Mouse (Mus musculus): Measurements from ENCODE around the gene 1110051M20Rik. TPM values are rescaled to one million over a fixed set of nuclear protein-coding genes. Genes with fewer than 3 reads are reported as not detected.
A peak's percentile ranks its signal among the peaks of the same experiment; 100 is the strongest.

1110051M20Rik gene
- polyA plus RNA-seq, 1 experiment from 2014 or later = 55.7 TPM

DNA sequence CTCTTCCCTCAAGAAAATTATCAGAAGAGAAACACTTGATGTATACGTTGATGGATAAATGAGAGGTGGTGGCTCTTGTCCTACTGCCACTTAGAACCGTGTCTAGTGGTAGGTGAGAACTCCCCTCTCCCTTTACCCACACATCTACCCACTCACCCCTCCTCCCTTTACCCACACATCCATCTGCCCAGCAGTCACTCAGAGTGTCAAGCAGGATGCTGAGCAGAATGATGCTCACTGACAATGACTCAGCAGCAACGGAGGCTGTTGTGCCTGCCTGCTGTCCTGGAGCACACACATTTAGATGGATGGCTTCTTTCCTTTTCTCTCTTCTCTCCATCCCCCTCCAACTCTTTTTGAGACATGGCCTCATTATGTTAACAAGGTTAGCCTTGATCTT is 141.7 kb downstream of the 1110051M20Rik start:
- no peak overlapping the region for H3K4me2 ChIP-seq (ENCODE audit: low read length)
- no peak for TF ChIP-seq CTCF (IDR thresholded peaks at IDR 0.05; ENCODE audit: low read depth)
- no peaks in the 10 kb centered on the region for H3K4me1 ChIP-seq (replicated peaks; ENCODE audit: insufficient read depth, low read length)
- no peaks in the 10 kb centered on the region for H3K27me3 ChIP-seq (ENCODE audit: insufficient read depth, low read length)
- H3K4me3 ChIP-seq (replicated peaks; ENCODE audit: low read depth, low read length) = no peak overlapping the region
- H3K9ac ChIP-seq (ENCODE audit: low read depth, low read length) = no peak overlapping the region
- 71% methylated on average over 3 of the region's 3 CpGs for WGBS
- no peak for ATAC-seq (replicated peaks; ENCODE audit: low FRiP score, low read depth)
- no peaks in the 10 kb centered on the region for H3K36me3 ChIP-seq (ENCODE audit: insufficient read depth, low read length)
- DNase-seq (ENCODE audit: low spot score) = no peak
- no peak overlapping the region for H3K27ac ChIP-seq
- H3K9me3 ChIP-seq (replicated peaks; ENCODE audit: low read length) = no peaks in the 10 kb centered on the region

DNA sequence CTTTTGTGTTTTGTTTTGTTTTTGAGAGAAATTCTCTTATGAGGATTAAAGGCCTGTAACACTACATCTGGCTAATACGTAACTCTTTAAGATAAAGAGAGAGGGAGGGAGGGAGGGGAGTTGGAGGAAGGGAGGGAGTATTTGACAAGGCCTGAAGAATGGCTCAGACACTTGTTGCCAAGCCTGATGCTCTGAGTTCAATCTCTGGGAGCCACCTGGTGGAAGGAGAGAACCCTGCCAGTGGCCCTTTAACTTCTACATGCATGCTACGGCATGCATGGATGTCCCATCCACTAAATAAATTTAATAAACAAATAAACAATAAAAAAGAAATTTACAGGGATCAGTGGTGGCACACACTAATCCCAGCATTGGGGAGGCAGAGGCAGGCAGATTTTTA is 142.7 kb downstream of the 1110051M20Rik start:
- no peaks in the 10 kb centered on the region for H3K4me1 ChIP-seq (replicated peaks; ENCODE audit: insufficient read depth, low read length)
- peak; percentile 22; the same call in 1 of the 2 replicates for TF ChIP-seq CTCF (IDR thresholded peaks at IDR 0.05; ENCODE audit: low read depth)
- H3K27ac ChIP-seq = no peak overlapping the region
- 79% methylated on average over 2 of the region's 2 CpGs for WGBS
- ATAC-seq (replicated peaks; ENCODE audit: low FRiP score, low read depth) (no peak), DNase-seq (ENCODE audit: low spot score) (no peak)
- no peak overlapping the region for H3K4me3 ChIP-seq (replicated peaks; ENCODE audit: low read depth, low read length)
- H3K9ac ChIP-seq (ENCODE audit: low read depth, low read length) = no peak overlapping the region
- no peaks in the 10 kb centered on the region for H3K9me3 ChIP-seq (replicated peaks; ENCODE audit: low read length)
- no peaks in the 10 kb centered on the region for H3K27me3 ChIP-seq (ENCODE audit: insufficient read depth, low read length)
- H3K36me3 ChIP-seq (ENCODE audit: insufficient read depth, low read length) = no peaks in the 10 kb centered on the region
- no peak overlapping the region for H3K4me2 ChIP-seq (ENCODE audit: low read length)

DNA sequence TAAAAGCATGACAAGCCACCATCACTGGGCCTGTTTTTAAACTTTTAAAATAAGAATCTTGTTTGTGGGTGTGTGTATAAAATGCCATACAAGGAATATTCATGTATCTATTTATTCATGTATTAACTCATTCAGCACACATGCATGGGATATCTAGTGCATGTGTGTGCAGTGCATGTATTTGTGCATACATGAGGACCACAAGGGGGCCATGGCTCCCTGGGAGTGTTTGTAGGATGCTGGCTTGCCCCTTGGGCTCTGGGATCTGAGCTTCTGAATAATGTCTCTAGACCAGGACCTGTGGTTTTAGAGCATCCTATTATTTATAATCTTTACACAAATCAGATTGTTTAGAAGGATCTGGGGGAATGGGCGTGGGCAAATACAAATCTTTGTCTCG is 143.7 kb downstream of the 1110051M20Rik start:
- Histone ChIP-seq H3K27ac (no peak overlapping the region), H3K4me1 (replicated peaks; ENCODE audit: insufficient read depth, low read length) (no peaks in the 10 kb centered on the region), H3K36me3 (ENCODE audit: insufficient read depth, low read length) (no peaks in the 10 kb centered on the region), H3K27me3 (ENCODE audit: insufficient read depth, low read length) (no peaks in the 10 kb centered on the region), H3K4me2 (ENCODE audit: low read length) (no peak overlapping the region), H3K4me3 (replicated peaks; ENCODE audit: low read depth, low read length) (no peak overlapping the region), H3K9me3 (replicated peaks; ENCODE audit: low read length) (no peaks in the 10 kb centered on the region), H3K9ac (ENCODE audit: low read depth, low read length) (no peak overlapping the region)
- 98% methylated on average over 2 of the region's 2 CpGs for WGBS
- ATAC-seq (replicated peaks; ENCODE audit: low FRiP score, low read depth) (no peak), DNase-seq (ENCODE audit: low spot score) (no peak)
- TF ChIP-seq CTCF (IDR thresholded peaks at IDR 0.05; ENCODE audit: low read depth) = peak; percentile 54

- Histone ChIP-seq H3K4me3 (replicated peaks; ENCODE audit: low read depth, low read length) (no peak overlapping the region), H3K9me3 (replicated peaks; ENCODE audit: low read length) (no peaks in the 10 kb centered on the region), H3K27me3 (ENCODE audit: insufficient read depth, low read length) (no peaks in the 10 kb centered on the region), H3K36me3 (ENCODE audit: insufficient read depth, low read length) (no peaks in the 10 kb centered on the region), H3K9ac (ENCODE audit: low read depth, low read length) (no peak overlapping the region), H3K4me1 (replicated peaks; ENCODE audit: insufficient read depth, low read length) (no peaks in the 10 kb centered on the region), H3K4me2 (ENCODE audit: low read length) (no peak overlapping the region), H3K27ac (no peak overlapping the region)
- ATAC-seq (replicated peaks; ENCODE audit: low FRiP score, low read depth) = no peak; the same call in 1 of the 2 replicates
- no peak for TF ChIP-seq CTCF (IDR thresholded peaks at IDR 0.05; ENCODE audit: low read depth)
- WGBS = 68% methylated on average over 3 of the region's 3 CpGs
- DNase-seq (ENCODE audit: low spot score) = no peak
These were observed 145.3 kb downstream of the 1110051M20Rik start for GRCm38 (mm10) chr2:91299156-91299555.

- no peak for ATAC-seq (replicated peaks; ENCODE audit: low FRiP score, low read depth)
- 93% methylated on average over 5 of the region's 5 CpGs for WGBS
- no peaks in the 10 kb centered on the region for H3K4me1 ChIP-seq (replicated peaks; ENCODE audit: insufficient read depth, low read length)
These were observed 148.6 kb downstream of the 1110051M20Rik start for GRCm38 (mm10) chr2:91295895-91296294.

DNA sequence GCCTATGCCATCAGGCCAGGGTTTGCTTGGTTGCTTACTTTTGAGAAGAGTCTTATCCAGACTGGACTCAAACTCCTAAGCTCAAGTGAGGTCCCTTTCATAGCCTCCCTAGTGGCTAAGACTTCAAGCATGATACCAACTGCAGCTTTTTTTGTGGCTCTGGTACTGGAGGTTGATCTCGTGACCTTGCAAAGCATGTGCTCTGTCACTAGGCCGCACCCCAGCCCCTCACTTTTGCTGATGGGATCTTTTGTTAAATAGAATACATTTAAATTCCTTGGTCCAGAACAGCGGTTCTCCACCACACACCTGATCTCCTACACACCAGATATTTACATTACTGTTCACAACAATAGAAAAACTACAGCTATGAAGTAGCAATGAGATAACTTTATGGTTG is 150.3 kb downstream of the 1110051M20Rik start:
- no peak overlapping the region for H3K9ac ChIP-seq (ENCODE audit: low read depth, low read length)
- H3K4me1 ChIP-seq (replicated peaks; ENCODE audit: insufficient read depth, low read length) = no peaks in the 10 kb centered on the region
- H3K4me2 ChIP-seq (ENCODE audit: low read length) = no peak overlapping the region
- H3K27me3 ChIP-seq (ENCODE audit: insufficient read depth, low read length) = no peaks in the 10 kb centered on the region
- DNase-seq (ENCODE audit: low spot score) = no peak
- no peaks in the 10 kb centered on the region for H3K36me3 ChIP-seq (ENCODE audit: insufficient read depth, low read length)
- WGBS = 77% methylated on average over 3 of the region's 3 CpGs
- ATAC-seq (replicated peaks; ENCODE audit: low FRiP score, low read depth) = no peak
- no peak for TF ChIP-seq CTCF (IDR thresholded peaks at IDR 0.05; ENCODE audit: low read depth)
- no peaks in the 10 kb centered on the region for H3K9me3 ChIP-seq (replicated peaks; ENCODE audit: low read length)
- H3K4me3 ChIP-seq (replicated peaks; ENCODE audit: low read depth, low read length) = no peak overlapping the region
- no peak overlapping the region for H3K27ac ChIP-seq

More at GRCm38 (mm10) chr2:91295895-91296294, 148.6 kb downstream of the 1110051M20Rik start:
- H3K9me3 ChIP-seq (replicated peaks; ENCODE audit: low read length) = no peaks in the 10 kb centered on the region
- TF ChIP-seq CTCF (IDR thresholded peaks at IDR 0.05; ENCODE audit: low read depth) = no peak
- H3K9ac ChIP-seq (ENCODE audit: low read depth, low read length) = no peak overlapping the region
- no peak overlapping the region for H3K4me3 ChIP-seq (replicated peaks; ENCODE audit: low read depth, low read length)
- H3K27me3 ChIP-seq (ENCODE audit: insufficient read depth, low read length) = no peaks in the 10 kb centered on the region
- no peaks in the 10 kb centered on the region for H3K36me3 ChIP-seq (ENCODE audit: insufficient read depth, low read length)
- DNase-seq (ENCODE audit: low spot score) = no peak
- H3K4me2 ChIP-seq (ENCODE audit: low read length) = no peak overlapping the region
- H3K27ac ChIP-seq = no peak overlapping the region

All from kidney, postnatal 0 days (tissue).